Mouse (Mus musculus) heart, adult 8-10 months (tissue): ENCODE measurements at regions not wholly inside any gene's neighbourhood (a gene's known extent, or its start where the extent isn't known, plus 50 kb on each side); places are given as distances from the start of the nearest gene placed in this dataset.
A peak's percentile ranks its signal among the peaks of the same experiment; 100 is the strongest.
"Not testable (repeated sequence)": the region's sequence is repeated elsewhere in the genome, so short reads cannot be mapped to it uniquely, and the experiment has no call there.

Source experiments
- DNase-seq: peaks from one replicate; pipeline ENCODE4 v3.0.0; 2022; ENCODE audit warnings: low spot score

DNA sequence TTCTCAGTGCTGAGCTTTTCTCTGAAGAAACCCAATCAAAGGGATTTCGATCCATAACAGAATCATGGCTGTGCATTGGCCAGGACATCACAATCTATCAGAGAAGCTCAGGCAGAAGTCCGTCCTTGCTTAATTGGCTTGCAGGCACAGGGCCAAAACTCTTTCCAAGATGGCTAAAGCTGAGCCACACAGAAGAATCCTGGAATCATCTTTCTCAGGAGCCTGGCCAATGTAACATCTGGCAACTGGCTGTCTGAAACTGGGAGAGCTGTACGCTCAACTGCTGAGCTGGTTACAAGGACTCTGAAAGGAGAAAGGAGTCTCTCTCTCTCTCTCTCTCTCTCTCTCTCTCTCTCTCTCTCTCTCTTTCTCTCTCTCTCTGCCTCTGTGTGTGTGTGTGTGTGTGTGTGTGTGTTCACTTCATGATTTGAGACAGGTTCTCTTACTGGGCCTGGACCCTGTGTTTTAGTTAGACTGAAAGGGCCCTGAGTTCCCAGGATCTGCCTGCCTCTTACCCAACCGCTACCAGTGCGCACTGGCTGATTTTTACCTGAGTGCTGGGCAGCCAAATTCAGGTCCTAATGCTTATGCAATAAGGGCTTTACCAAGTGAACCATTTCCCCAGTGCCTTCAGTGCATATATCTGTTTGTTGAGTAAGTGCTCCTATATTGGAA, 333.3 kb upstream of the Cwc22 start:
- DNase-seq, result peak; percentile 33

DNA sequence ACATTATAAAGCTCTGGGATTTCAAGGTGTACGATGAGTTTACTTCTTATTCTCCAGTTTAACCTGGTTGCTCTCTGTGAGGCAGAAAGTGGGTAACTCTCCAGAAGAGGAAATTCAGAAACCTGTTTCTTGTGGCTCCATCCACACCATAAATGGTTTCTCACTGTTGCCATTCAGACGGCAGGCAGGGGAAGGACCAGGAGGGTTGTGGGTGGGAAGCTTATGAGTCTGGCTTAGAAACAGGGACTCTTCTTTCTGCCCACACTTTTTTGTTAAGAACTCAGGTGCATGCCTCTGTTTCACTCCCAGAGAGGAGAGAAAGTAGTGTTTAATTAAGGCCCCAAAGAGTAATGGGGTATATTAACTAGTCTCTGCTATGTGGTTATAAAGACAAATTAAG, 332.5 kb upstream of the Cwc22 start:
- DNase-seq, result no peak

DNA sequence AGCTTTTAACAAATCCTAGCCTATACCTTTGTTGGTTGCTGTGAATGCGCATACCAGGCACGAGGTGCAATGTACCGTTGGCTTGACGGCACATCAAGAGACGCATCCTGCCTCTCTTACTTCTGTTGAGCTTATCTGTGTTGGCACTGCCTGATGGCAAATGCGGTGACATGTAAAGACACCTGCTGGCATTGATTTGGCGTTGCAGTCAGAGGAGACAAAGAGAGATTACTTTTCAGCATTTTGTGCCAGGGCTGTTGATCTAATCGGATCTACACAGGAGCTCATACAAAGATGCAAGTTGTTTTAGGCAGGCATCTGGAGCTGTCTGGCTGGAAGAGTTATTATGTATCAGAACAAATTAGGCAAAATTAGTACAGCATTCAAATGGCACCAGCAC, 331.5 kb upstream of the Cwc22 start:
- no peak for DNase-seq

DNA sequence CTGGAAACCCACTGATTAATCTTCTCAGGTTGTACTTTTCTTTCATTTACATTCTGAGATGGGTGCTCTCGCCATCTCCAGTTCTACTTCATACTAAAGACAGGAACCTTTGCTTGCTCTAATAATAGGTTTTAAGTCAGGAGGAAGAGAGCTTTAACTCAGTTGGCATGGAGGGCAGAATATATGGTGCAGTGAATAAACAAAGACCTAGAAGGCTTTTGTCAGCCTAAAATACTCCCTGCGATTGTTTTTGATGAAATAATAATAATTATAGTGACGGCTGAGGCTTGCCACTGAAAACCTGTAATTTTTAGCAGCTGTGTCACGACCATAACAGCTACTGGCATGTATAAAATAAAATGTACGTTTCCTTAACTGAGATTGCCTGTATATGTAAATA, 327.9 kb upstream of the Cwc22 start:
- DNase-seq, result no peak

DNA sequence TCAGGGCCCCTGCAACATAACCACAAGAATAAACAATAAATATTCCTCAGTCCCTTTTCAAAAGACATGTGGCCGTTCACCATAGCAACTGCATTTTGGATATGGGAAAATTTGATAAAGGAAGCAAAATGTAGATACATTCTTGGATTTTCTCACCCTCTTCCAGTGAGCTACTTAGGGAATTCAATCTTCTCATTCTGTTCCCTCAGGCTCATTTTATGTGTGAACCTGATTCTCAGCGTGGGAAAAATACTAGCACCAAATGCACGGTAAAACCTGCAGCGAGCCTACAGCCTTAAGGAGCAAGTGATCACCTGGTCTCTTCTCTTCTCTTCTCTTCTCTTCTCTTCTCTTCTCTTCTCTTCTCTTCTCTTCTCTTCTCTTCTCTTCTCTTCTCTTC, 322.5 kb upstream of the Cwc22 start:
- no peak for DNase-seq

DNA sequence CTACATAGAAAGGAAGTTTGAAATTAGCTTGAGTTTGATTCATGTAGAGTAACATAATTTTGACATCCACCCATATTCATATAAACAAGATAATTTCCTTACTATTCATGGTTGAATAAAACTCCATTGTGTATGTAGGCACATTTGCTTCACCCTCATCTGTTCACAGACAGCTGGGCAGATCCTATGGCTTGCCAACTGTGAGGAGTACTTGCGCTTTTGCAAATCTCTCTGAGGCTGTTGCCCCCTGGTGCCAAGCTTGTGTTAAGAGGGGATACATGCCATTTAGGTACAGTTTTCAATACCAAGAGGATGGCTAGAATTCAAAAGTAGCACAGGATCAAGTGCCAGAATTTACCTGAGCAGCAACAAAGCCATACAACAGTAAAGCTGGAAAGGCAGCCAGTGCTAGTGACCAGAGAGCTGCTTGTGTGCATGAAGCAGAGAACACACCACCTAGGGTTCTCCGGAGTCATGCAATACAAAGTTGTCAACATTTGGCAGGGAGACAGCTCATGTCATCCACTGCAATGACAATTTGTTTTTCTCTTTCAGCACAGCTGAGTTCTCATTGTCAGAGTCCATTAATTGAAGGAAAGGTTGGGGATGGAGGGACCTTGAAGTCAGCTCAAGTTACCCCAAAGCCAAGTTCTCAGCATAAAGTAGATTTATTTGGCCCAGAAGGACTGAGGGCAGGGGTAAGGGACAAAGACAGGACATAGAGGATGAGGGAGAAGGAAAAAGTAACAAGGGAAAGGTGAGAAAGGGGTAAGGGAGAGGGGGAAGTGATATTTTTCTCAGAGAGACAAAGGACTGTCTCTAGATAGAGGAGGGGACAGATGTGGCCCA, 321.6 kb upstream of the Cwc22 start:
- no peak for DNase-seq

DNA sequence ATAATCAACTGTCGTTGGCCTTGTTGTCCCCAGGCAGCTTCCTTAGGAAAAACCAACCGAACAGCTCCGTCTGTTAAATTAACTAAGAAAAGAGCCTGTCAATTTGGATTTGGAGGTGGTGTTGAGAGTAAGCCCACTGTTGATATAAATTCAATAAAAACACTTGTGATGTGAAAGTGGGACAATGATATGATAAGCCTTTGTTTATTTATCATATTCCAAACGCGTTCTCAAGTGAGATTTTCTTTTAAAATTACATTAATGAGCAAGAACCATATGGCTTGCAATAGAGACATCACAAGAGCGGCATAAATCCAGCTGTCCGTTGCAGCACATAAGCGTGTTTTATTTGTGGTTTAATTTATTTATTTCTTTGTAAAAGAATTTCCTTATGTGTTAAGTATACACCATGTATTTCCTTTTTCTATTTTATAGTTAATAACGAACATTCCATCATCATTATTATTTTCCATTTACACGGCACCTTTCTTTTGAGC, 307.5 kb upstream of the Cwc22 start:
- DNase-seq, result no peak

DNA sequence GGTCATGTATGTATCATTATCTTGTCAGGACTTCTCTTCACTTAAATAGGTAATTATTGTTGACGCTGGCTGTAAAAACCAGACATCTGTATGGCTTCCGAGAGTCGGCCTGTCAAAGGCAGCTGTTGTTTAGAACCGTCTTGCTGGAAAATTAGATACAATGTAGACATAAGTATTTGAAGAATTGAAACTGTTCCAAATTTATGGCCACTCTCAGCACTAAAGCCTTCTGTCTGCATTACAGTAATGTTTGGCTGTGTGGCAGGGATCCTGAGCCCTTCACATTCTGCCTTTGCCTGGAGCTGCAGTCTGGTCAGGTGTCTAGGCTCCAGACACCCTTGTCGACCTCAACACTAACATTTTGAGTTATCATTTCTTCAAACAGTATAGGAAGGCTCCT, 300.2 kb upstream of the Cwc22 start:
- DNase-seq, result no peak

DNA sequence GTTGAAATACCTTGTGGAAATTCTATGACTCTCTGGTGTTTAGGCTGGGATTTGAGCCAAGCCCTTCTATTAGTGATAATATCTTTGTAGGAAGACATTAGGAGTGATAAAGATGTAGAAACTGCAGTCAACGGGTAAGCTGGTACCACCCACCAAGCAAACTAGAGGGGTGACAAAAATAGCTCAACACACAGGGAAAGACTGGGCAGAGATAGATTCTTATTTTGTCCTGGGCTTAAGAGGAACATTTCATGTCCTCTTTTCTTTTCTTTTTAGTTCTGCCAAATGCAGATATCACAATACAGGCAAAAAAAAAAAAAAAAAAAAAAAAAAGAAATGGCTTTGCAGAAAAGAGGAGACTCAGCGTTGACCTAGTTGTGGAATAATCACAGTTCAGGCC, 294.1 kb upstream of the Cwc22 start:
- DNase-seq, result no peak

DNA sequence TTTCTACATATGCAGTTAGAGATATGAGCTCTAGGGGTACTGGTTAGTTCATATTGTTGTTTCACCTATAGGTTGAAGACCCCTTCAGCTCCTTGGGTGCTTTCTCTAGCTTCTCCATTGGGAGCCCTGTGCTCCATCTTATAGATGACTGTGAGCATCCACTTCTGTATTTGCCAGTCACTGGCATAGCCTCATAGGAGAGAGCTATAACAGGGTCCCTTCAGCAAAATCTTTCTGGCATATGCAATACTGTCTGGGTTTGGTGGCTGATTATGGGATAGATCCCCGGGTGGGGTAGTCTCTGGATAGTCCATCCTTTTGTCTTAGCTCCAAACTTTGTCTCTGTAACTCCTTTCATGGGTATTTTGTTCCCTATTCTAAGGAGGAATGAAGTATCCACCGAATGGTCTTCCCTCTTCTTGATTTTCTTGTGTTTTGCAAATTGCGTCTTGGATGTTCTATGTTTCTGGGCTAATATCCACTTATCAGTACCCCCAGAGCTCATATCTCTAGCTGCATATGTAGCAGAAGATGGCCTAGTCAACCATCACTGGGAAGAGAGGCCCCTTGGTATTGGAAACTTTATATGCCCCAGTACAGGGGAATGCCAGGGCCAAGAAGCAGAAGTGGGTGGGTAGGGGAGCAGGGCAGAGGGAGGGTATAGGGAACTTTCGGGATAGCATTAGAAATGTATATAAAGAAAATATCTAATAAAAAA, 279.4 kb upstream of the Cwc22 start:
- not testable (repeated sequence) for DNase-seq

DNA sequence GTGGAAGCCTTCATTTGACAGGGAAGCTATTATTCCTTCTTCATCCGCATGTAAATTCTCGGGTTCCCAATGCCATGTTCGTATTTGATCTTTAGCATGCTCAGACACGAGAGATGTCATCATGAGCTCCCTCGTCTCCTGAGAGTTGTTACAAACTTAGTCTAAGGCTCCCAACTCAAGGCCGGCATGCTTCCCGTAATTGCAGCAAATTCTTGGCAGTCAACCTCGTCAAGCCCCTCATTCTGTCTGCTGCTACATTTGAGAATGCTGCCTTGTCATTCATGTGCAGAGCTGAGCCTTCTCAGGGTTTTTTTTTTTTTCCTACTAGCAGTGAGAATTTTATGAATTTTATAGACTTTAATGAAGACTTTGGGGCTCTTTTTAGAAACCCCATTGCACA, 268.3 kb upstream of the Cwc22 start:
- no peak for DNase-seq

DNA sequence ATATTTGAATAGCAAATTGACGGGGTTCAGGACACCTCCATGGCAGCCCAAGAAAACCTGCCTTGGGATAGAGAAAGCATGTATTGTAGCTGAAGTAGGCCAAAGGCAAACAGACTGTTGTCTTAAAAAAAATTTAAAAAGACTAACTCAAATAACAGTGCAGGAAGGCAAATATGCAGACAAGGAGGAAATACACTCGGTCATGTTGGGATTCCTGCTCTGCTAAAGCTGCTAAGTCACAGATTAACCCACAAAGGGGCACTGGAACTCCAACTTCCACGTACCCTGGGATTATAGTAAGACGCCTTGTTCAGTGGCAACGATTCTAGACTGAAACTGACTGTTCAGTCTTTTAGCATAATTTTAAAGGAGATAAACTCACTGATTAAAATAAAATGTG, 258.9 kb upstream of the Cwc22 start:
- DNase-seq, result no peak

DNA sequence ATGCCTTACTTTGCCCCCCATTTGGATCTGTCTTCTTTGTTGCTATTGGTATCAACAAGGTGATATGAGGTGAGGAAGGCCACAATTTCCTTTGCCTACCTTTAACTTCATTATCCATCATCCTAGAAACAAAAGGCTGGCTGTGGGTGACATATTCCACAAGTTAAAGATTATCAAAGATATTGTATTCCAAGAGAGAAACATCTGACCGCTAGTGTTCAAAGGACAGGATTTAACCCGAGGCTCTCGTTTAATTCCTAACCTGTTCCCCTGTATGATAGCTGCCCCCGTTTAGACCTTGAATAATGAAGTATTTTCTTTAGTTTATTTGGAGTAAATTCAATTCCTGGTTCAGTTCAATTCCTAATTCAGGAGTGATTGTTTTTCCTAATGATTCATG, 249.8 kb upstream of the Cwc22 start:
- DNase-seq, result no peak

DNA sequence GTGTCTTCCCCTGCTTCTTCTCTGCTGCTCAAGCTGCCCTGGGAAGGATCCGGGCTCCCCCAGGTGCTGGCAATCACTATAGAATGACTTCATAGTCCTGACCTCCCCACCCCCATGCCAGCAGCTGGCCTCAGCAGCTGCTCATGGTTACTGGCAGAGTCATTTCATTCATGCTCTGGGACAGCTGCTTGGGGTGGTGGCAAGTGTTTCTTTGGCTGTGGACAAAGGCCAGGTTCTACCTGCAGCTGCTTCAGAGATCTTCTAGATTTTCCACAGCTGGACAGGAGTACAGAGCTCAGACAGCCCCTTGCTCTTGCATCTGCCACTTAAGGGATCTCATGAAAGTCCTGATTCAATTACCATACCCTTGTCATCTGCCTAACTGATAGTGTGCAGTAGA, 243.4 kb upstream of the Cwc22 start:
- no peak for DNase-seq

DNA sequence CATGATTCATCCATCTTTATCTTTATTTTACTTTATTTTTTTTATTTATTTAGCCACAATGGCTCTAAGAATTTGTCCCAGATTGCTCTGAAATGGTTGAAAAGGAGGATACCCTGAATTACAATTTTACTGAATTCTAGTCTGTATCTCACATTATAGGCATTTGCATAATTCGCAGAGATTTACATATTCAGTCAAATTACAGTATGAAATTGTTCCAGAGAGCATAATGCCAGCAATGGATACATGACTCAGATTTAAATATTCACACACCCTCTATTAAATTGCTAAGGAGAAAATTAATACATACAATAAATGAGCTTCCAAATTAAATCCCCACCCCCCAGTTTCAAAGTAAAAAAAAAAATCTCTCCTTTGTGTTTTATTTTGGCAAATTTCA, 238.8 kb upstream of the Cwc22 start:
- DNase-seq, result no peak

DNA sequence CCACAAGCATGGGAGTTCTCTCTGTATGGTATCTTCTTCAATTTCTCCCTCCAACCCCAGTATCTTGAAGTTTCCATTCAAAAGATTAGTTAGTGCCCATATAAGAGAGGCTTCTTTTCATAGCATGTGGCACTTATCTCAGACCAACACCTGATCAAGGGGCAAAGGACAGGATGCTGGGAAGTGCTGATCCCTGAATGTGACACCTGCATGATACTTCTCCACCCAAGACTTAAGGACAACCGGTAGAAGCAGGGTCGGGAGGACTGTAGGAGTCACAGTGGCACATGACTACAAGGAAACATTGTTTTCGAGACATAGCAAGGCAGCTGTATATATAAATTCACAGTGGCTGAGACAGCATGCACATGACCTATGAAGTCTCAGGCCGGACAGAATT, 227.6 kb upstream of the Cwc22 start:
- no peak for DNase-seq

DNA sequence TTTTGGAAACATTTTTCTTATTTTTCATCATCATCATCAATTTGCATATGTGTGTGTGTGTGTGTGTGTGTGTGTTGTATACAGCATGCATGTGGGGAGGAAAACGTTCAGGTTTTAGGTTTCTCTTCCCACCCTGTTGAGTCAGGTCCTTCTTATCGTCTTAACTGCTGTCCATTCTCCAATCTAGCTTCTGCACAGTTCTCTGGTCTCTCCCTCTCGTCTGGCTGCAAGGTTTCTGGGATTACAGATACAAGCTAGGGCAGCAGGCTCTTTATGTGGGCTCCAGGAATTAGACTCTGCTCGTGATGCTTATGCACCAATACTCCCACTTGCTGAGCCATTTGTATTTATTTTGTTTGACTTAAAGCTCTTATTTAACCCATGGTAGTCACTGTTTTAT, 226.6 kb upstream of the Cwc22 start:
- DNase-seq, result no peak

DNA sequence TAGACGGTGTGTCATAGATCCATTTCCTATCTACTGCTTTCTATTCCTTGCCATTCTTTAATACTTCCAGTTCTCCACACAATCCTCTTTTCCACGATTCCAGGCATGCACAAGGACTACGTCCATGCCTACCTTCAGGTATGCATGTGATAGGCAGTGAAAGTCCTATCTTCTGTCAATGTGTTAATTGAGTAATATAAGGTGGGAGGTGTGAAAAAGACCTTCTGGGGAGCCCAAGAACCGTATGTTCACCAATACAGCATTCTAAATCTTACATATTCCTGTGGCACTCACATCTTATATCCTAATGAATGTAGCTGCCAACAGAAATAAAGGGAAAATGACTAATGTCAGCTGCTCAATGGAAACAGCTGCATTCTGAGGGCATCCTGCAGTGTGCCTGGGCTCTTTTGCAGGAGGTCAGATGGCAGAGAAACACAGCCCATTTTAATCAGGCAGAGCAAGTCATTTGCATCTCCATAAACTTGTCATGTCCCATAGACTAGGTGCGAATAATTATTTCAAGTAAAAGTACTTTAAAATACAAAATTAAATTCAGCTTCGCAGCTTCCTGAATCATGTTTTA, 224.1 kb upstream of the Cwc22 start:
- DNase-seq, result no peak

DNA sequence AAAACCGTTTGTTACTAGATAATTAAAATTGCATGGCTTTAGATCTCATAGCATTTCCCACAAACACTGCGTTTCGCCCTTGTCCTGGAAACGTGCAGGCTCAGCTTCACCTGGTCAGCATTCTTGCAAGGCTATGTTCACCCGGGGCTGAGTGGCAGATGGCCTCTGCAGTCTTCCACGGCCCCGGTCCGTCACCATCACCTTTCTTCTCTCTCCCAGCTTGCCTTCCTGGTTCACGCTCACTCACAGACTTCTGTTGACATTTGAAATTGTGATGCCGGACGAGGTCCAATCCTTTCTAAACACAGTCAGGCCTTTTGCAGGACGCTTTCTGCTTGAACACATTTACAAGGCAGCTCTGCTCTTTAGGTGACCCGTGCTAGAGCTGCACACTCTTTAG, 219.3 kb upstream of the Cwc22 start:
- DNase-seq, result no peak

DNA sequence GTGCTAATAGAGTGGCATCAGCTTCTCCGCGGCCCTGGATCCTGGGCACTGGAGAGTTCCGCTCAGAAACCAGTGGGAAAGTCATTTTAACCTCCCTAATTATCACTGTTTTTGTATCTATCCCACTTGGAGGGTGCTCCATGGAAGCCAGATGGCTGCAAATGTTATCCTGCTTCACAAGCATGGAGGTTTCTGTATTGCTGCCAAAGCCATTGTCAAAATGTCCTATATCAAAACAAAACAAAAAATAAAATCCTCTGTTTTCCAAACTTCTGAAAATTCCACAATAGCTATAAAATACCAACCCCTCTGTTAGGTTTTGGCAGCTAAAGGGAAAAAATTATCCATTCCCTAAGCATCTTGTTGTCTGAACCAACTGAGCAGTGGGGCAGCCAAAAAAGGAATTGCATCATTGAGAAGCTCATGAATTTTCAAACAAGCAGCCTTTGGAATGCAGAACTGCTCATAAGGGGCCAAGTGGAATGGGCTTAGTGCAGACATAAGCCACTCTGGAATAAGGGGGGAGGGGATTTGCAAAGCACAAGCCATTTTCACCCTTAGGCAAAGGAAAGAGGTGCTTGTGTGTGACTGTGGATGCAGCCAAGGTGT, 213.8 kb upstream of the Cwc22 start:
- peak; percentile 18 for DNase-seq

DNA sequence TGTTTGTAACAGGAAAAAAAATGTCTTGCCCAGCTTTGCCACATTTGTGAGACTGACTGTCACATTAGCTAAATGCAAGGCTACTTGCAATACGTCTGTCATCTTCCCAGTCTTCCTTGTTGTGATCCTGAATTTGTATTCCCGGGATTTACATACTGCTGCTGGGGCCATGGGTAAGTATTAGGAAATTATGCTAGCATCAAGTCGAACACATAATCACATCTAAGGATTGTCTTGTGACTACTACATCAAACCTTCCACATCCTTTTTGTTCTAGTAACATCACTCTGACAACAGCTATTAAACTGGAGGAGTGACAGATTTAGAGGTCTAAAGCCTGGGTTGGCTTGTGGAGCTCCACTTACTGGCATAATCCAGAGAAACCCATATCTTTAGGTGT, 164.2 kb upstream of the Cwc22 start:
- DNase-seq, result no peak

DNA sequence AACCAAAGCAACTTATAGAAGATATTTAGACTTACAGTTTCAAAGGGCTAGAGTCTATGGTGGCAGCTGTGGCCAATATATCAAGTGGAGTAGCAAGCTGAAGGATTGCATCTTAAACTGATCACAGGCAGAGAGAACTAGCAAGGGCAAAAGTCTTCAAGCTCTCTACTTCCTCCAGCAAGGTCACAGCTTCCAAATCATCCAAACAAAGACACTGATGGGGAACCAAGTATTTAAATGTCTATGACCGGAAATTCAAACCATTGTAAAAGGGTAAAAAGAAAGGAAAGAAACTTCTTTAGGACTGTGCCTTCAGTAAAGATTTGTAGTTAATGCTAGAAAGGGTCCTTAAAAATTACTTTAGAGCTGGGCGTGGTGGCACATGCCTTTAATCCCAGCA, 149.4 kb upstream of the Cwc22 start:
- no peak for DNase-seq
